Mouse (Mus musculus) forebrain, embryonic 13.5 days (tissue): ENCODE measurements around the gene Tspo. TPM values are rescaled to one million over a fixed set of nuclear protein-coding genes. Genes with fewer than 3 reads are reported as not detected.

Experiments used
- ATAC-seq: fragments of 200-750 bp; cut with Nextera tagmentation; 2 replicates; pipeline ENCODE4 v1.8.0; 2017
- H3K27ac ChIP-seq: fragments of 300-500 bp; sonication (generic); 2 replicates; pipeline ENCODE4 v1.5.1; 2015; ENCODE audit warnings: inconsistent platforms, mild to moderate bottlenecking, moderate library complexity
- H3K27me3 ChIP-seq: fragments of 300-500 bp; sonication (generic); 2 replicates; pipeline ENCODE4 v1.6.1; 2015; ENCODE audit warnings: mild to moderate bottlenecking, inconsistent platforms
- H3K36me3 ChIP-seq: fragments of 300-500 bp; sonication (generic); 2 replicates; pipeline ENCODE4 v1.6.1; 2015; ENCODE audit warnings: mild to moderate bottlenecking, inconsistent platforms; ENCODE audit not compliant: poor library complexity, severe bottlenecking
- H3K4me1 ChIP-seq: fragments of 300-500 bp; sonication (generic); 2 replicates; pipeline ENCODE4 v1.6.1; 2015; ENCODE audit warnings: inconsistent platforms
- H3K4me2 ChIP-seq: fragments of 300-500 bp; sonication (generic); 2 replicates; pipeline ENCODE4 v1.6.1; 2015; ENCODE audit warnings: inconsistent platforms, mild to moderate bottlenecking, moderate library complexity
- H3K4me3 ChIP-seq: fragments of 300-500 bp; sonication (generic); 2 replicates; pipeline ENCODE4 v1.5.1; 2015; ENCODE audit warnings: mild to moderate bottlenecking, inconsistent platforms
- H3K9ac ChIP-seq: fragments of 300-500 bp; sonication (generic); 2 replicates; pipeline ENCODE4 v1.6.1; 2015; ENCODE audit warnings: mild to moderate bottlenecking, inconsistent platforms
- H3K9me3 ChIP-seq: fragments of 300-500 bp; sonication (generic); replicated peaks from 2 replicates; pipeline ENCODE4 v1.6.1; 2016; ENCODE audit warnings: inconsistent platforms
- WGBS: fragments of 180-500 bp; shearing (Covaris S2); methylation state at CpG from one replicate; pipeline ENCODE4 v1.1.7; 2015; 5-methylcytosine and 5-hydroxymethylcytosine counted together
- polyA plus RNA-seq: library from polyadenylated mRNA; unstranded; fragments of >200 nt; fragmentation: Nextera tagmentation; extraction: Ambion mirVana; gene quantifications from 2 replicates; pipeline ENCODE4 v1.2.1, GENCODE M21; 2015

Tspo gene
- polyA plus RNA-seq, 1 experiment from 2014 or later = 12.2 TPM

DNA sequence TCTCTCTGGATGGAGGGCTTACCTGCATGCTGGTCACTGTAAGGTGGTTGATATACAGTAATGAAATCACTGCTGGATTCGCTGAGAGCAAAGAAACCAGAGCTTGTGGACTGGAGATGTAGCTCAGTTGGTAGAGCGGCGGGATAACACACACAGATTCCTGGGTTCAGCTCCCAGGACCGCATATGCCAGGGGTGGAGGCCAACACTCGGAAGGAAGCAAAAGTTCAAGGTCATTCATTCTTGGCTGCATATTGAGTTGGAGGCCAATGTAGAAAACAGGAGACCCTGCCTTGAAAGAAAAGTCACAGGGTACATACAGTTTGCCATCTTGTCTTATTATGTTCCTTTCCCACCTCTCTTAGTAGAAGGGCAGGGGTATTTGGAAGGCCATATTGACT, 33.6 kb upstream of the Tspo start:
- 87% methylated on average over 5 of the region's 5 CpGs for WGBS
- Histone ChIP-seq H3K27me3 (peaks cover 39% of the 10 kb centered on the region), H3K36me3 (no peaks in the 10 kb centered on the region), H3K4me2 (no peak overlapping the region), H3K4me3 (no peak overlapping the region), H3K4me1 (peaks cover 15% of the 10 kb centered on the region), H3K9me3 (no peaks in the 10 kb centered on the region), H3K27ac (no peak overlapping the region), H3K9ac (no peak overlapping the region)
- ATAC-seq = no peak

- peaks cover 15% of the 10 kb centered on the region for H3K4me1 ChIP-seq
- ATAC-seq = no peak
- no peak overlapping the region for H3K4me2 ChIP-seq
- H3K9ac ChIP-seq = no peak overlapping the region
- no peaks in the 10 kb centered on the region for H3K9me3 ChIP-seq
- no peak overlapping the region for H3K4me3 ChIP-seq
- no peaks in the 10 kb centered on the region for H3K36me3 ChIP-seq
- 91% methylated on average over 9 of the region's 9 CpGs for WGBS
- peaks cover 35% of the 10 kb centered on the region for H3K27me3 ChIP-seq
- no peak overlapping the region for H3K27ac ChIP-seq
Observed at GRCm38 (mm10) chr15:83530233-83530632, 33.2 kb upstream of the Tspo start.

DNA sequence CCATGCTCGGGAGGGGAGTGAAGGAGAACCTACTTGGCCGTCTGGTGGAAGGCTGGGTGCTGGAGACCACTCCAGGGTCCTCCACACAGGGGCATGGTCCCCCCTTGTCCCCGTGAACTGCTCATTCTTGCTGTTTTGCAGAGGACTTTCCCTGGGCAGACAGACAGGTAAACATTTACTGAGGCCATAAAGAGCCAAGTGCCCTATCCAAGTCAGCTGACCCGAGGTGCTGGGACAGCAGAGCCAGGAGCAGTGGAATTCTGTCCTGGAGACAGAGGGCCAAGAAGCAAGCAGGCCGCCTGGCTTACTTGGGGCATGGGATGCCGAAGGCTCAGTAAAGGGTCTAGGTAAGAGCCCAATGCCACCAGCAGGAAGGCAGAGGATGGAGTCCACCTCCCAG, 32.7 kb upstream of the Tspo start:
- ATAC-seq = no peak
- H3K27me3 ChIP-seq = peaks cover 30% of the 10 kb centered on the region
- H3K4me3 ChIP-seq = no peak overlapping the region
- WGBS = 80% methylated on average over 6 of the region's 6 CpGs
- no peaks in the 10 kb centered on the region for H3K36me3 ChIP-seq
- no peaks in the 10 kb centered on the region for H3K9me3 ChIP-seq
- H3K4me1 ChIP-seq = peaks cover 15% of the 10 kb centered on the region
- no peak overlapping the region for H3K27ac ChIP-seq
- no peak overlapping the region for H3K9ac ChIP-seq
- no peak overlapping the region for H3K4me2 ChIP-seq

DNA sequence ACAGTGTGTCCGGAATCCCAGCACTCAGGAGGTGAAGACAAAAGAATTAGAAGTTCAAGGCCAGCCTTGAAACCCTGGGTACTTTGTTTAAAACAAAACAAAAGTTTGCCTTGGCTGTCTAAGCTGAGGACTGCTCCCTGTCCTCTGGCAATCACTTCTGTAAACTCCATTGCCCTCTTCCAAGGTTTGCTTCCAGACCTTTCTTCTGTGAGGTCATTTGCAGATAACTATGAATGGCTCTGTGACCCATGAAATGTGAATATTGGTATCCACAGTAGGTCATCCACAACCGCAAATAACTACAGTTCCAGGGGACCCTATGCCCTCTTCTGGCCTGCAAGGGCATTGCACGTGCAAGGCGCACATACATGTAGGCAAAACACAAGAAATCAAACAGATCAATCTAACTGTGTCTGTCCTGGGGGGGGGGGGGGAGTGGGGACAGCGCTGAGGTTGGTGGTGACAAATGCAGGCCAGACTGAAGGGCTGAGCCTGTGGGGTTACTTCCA, 31.4 kb upstream of the Tspo start:
- no peaks in the 10 kb centered on the region for H3K36me3 ChIP-seq
- no peak for ATAC-seq
- 87% methylated on average over 5 of the region's 5 CpGs for WGBS

DNA sequence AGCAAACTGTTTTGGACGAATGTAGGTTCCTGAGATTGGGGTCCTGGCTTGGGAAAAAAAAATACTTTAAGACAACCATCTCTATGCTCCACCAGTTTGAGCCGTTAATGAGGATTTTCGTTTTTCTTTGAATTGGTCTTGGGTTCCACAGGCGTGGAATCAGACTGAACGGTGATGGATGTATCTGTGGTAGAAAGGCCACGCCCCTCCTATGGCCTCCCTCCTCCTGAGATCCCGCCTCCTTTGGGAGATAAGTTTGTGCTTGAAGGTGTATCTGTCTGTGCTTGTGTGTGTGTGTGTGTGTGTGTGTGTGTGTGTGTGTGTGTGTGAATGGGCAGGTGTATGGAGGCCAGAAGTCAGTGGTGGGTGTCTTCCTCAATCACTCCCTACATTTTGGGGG, 30.8 kb upstream of the Tspo start:
- H3K9me3 ChIP-seq = no peaks in the 10 kb centered on the region
- no peak overlapping the region for H3K4me3 ChIP-seq

More for the DNA sequence above, 31.4 kb upstream of the Tspo start:
- Histone ChIP-seq H3K27me3 (peaks cover 18% of the 10 kb centered on the region), H3K4me2 (no peak overlapping the region), H3K27ac (no peak overlapping the region), H3K9ac (no peak overlapping the region), H3K4me1 (peaks cover 4% of the 10 kb centered on the region), H3K4me3 (no peak overlapping the region), H3K9me3 (no peaks in the 10 kb centered on the region)

GRCm38 (mm10) chr15:83534960-83535889, 28.2 kb upstream of the Tspo start:
- Histone ChIP-seq H3K9me3 (no peaks in the 10 kb centered on the region), H3K4me3 (no peak overlapping the region), H3K27me3 (no peaks in the 10 kb centered on the region), H3K4me1 (no peaks in the 10 kb centered on the region), H3K4me2 (no peak overlapping the region), H3K27ac (no peak overlapping the region), H3K36me3 (no peaks in the 10 kb centered on the region), H3K9ac (no peak overlapping the region)
- ATAC-seq = no peak
- 80% methylated on average over 17 of the region's 17 CpGs for WGBS

More for the DNA sequence above, 30.8 kb upstream of the Tspo start:
- H3K27ac ChIP-seq = no peak overlapping the region
- H3K4me2 ChIP-seq = no peak overlapping the region
- WGBS = 81% methylated on average over 7 of the region's 7 CpGs
- no peak for ATAC-seq
- no peaks in the 10 kb centered on the region for H3K36me3 ChIP-seq
- H3K4me1 ChIP-seq = no peaks in the 10 kb centered on the region
- peaks cover 12% of the 10 kb centered on the region for H3K27me3 ChIP-seq
- H3K9ac ChIP-seq = no peak overlapping the region

DNA sequence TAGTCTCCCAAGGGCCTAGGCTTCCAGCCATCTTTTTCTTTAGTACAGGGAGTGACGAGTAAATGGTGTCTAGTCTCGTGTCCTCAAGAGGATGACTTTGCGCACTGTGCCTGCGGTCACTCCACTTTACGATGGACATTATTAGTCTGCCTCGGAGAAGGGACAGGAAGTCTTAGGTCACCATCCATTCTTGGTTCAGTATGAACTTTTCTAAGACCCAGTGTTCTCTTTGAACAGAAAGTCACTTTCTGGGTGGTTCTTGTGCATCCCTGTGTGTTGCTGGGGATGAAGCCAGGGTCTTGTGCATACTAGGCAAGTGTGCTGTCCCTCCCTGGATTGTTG, 27.5 kb upstream of the Tspo start:
- H3K9me3 ChIP-seq = no peaks in the 10 kb centered on the region
- 88% methylated on average over 6 of the region's 6 CpGs for WGBS
- H3K4me3 ChIP-seq = no peak overlapping the region
- H3K4me1 ChIP-seq = no peaks in the 10 kb centered on the region
- H3K4me2 ChIP-seq = no peak overlapping the region
- H3K36me3 ChIP-seq = no peaks in the 10 kb centered on the region
- H3K9ac ChIP-seq = no peak overlapping the region
- H3K27me3 ChIP-seq = no peaks in the 10 kb centered on the region
- no peak overlapping the region for H3K27ac ChIP-seq
- no peak for ATAC-seq

- H3K4me1 ChIP-seq = no peaks in the 10 kb centered on the region
- no peak overlapping the region for H3K27ac ChIP-seq
- H3K4me3 ChIP-seq = no peak overlapping the region
- no peaks in the 10 kb centered on the region for H3K27me3 ChIP-seq
- H3K9ac ChIP-seq = no peak overlapping the region
- no peaks in the 10 kb centered on the region for H3K36me3 ChIP-seq
- ATAC-seq = no peak
- WGBS = 93% methylated on average over 2 of the region's 2 CpGs
- H3K4me2 ChIP-seq = no peak overlapping the region
- no peaks in the 10 kb centered on the region for H3K9me3 ChIP-seq
Observed at GRCm38 (mm10) chr15:83538855-83539254, 24.5 kb upstream of the Tspo start.

DNA sequence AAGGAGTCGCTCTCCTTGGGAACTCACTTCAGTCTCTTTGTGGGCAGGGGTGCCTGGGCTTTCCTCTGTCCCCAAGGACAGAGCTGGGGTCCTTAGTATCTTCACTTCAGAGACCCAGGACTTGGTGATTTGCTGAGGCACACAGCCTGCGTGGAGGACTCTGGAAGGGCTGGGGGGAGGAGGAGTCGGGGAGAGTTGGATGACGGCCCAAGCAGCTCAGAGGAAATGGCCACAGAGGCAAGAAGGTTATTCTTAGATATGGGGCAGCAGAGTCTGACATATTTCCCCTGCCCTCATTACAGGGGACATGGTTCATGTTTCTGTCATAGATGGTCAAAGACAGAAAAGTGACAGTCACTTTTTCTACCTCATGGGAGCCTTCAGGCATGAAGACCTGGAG, 23.5 kb upstream of the Tspo start:
- Histone ChIP-seq H3K4me2 (no peak overlapping the region), H3K4me3 (no peak overlapping the region), H3K36me3 (no peaks in the 10 kb centered on the region), H3K4me1 (no peaks in the 10 kb centered on the region), H3K27ac (no peak overlapping the region), H3K9me3 (no peaks in the 10 kb centered on the region), H3K9ac (no peak overlapping the region), H3K27me3 (no peaks in the 10 kb centered on the region)
- ATAC-seq = no peak
- WGBS = 73% methylated on average over 4 of the region's 4 CpGs

- H3K36me3 ChIP-seq = peaks cover 18% of the 10 kb centered on the region
- H3K4me1 ChIP-seq = no peaks in the 10 kb centered on the region
- H3K9me3 ChIP-seq = no peaks in the 10 kb centered on the region
- no peak for ATAC-seq
- H3K4me3 ChIP-seq = no peak overlapping the region
- H3K27ac ChIP-seq = no peak overlapping the region
- H3K27me3 ChIP-seq = no peaks in the 10 kb centered on the region
- WGBS = 80% methylated on average over 9 of the region's 9 CpGs
- H3K9ac ChIP-seq = no peak overlapping the region
- H3K4me2 ChIP-seq = no peak overlapping the region
Observed at GRCm38 (mm10) chr15:83541647-83542287, 21.6 kb upstream of the Tspo start.

GRCm38 (mm10) chr15:83546029-83546428, 17.4 kb upstream of the Tspo start:
- H3K4me3 ChIP-seq = no peak overlapping the region
- H3K36me3 ChIP-seq = peaks cover 60% of the 10 kb centered on the region
- ATAC-seq = no peak
- no peak overlapping the region for H3K4me2 ChIP-seq
- no peak overlapping the region for H3K9ac ChIP-seq
- no peaks in the 10 kb centered on the region for H3K9me3 ChIP-seq
- H3K4me1 ChIP-seq = no peaks in the 10 kb centered on the region
- H3K27me3 ChIP-seq = no peaks in the 10 kb centered on the region
- no peak overlapping the region for H3K27ac ChIP-seq
- WGBS = 97% methylated on average over 7 of the region's 7 CpGs

- Histone ChIP-seq H3K4me2 (no peak overlapping the region), H3K27ac (no peak overlapping the region), H3K9ac (no peak overlapping the region), H3K4me1 (no peaks in the 10 kb centered on the region), H3K9me3 (no peaks in the 10 kb centered on the region), H3K36me3 (peaks cover 71% of the 10 kb centered on the region), H3K27me3 (no peaks in the 10 kb centered on the region), H3K4me3 (no peak overlapping the region)
- no peak for ATAC-seq
- WGBS = 95% methylated on average over 8 of the region's 8 CpGs
Observed at GRCm38 (mm10) chr15:83547144-83547543, 16.2 kb upstream of the Tspo start.
